ENCODE assay signal across 19 mouse cellular contexts in genomic region chr19:45949236-45949635, GRCm38 (mm10). TPM values are rescaled to one million over a fixed set of nuclear protein-coding genes. Genes with fewer than 3 reads are reported as not detected.
DNase-seq lines count a peak whose midpoint lies in the region; TF ChIP-seq lines count a peak whose summit lies in the region.
"Had no signal": no experiment of that assay in that cellular context is flagged by ENCODE, and none has a peak within 500 bp of the region (broad histone marks: within the 10 kb centered on the region; RNA-seq: fewer than 3 reads in every experiment).

No protein-coding gene starts in this region.

- H3K9ac ChIP-seq in heart, adult 2 months (ENCODE audit: low read depth, low read length): no peak overlapping the region
- H3K9ac ChIP-seq: embryonic facial prominence, embryonic 12.5 days; forebrain, embryonic 13.5 days; forebrain, embryonic 15.5 days; forebrain, postnatal 0 days had no signal

- H3K36me3 ChIP-seq in heart, adult 2 months (ENCODE audit: control insufficient read depth, insufficient read depth, low read length): no peaks in the 10 kb centered on the region

- H3K27ac ChIP-seq in heart, adult 2 months: no peak overlapping the region
- H3K27ac ChIP-seq: embryonic facial prominence, embryonic 10.5 days; embryonic facial prominence, embryonic 12.5 days; forebrain, embryonic 13.5 days; forebrain, embryonic 15.5 days had no signal

- DNase-seq in heart, adult 11 months: peak; percentile 51
- DNase-seq in heart, adult 2 months: no peak
- DNase-seq in A20 (ENCODE audit: low read depth, low spot score): peak; percentile 59
- DNase-seq in brain, adult 2 months (ENCODE audit: low read depth, low spot score): peak; percentile 10
- DNase-seq in adrenal gland, adult 18-20 months (ENCODE audit: low spot score in 2 of 2): no peak
- DNase-seq: adrenal gland, adult 2 months; adrenal gland, postnatal 10 days; adrenal gland, postnatal 25 days; cerebellum, adult 11-12 months; cerebellum, adult 2 months; cerebellum, adult 9-10 months; cerebellum, postnatal 10 days; cerebellum, postnatal 25 days; forebrain, postnatal 0 days had no signal

- no peaks in the 10 kb centered on the region for H3K79me2 ChIP-seq in heart, adult 2 months (replicated peaks; ENCODE audit: control insufficient read depth, insufficient read depth, low read length)

- H3K4me1 ChIP-seq in heart, adult 2 months (ENCODE audit: control insufficient read depth, insufficient read depth, low read length): no peaks in the 10 kb centered on the region
- H3K4me1 ChIP-seq: embryonic facial prominence, embryonic 10.5 days; embryonic facial prominence, embryonic 12.5 days; forebrain, embryonic 13.5 days; forebrain, embryonic 15.5 days had no signal

- intact Hi-C loops in heart, adult 2 months (cut with DNase I): no loop called here

- H3K4me3 ChIP-seq in heart, adult 2 months: no peak overlapping the region
- H3K4me3 ChIP-seq: embryonic facial prominence, embryonic 10.5 days; embryonic facial prominence, embryonic 12.5 days; forebrain, embryonic 13.5 days; forebrain, embryonic 15.5 days had no signal

- no peak for TF ChIP-seq EP300 in heart, adult 2 months (IDR thresholded peaks at IDR 0.05; ENCODE audit: insufficient read depth, low read depth, low read length)

- no peaks in the 10 kb centered on the region for H3K27me3 ChIP-seq in heart, adult 2 months (ENCODE audit: control insufficient read depth, insufficient read depth, low read length)
- H3K27me3 ChIP-seq: embryonic facial prominence, embryonic 12.5 days; forebrain, embryonic 13.5 days; forebrain, embryonic 15.5 days; Patski had no signal

- 79% methylated on average over 6 of the region's 6 CpGs for WGBS in heart, adult 2 months

- no peak for TF ChIP-seq POLR2A in heart, adult 2 months (IDR thresholded peaks at IDR 0.05; ENCODE audit: insufficient read depth, low read depth, low read length)

- TF ChIP-seq CTCF in heart, adult 2 months (IDR thresholded peaks at IDR 0.05): no peak

RNA-seq across cellular contexts. Expression of gene Armh3, which starts 49.1 kb away (rescaled TPM):
- 10 to 100 TPM; 13.9 to 14.6 TPM for total RNA-seq in heart, adult 2 months (2021)
- 14.2 and 21.6 TPM in 2 replicates for polyA plus RNA-seq in heart, adult 2 months (2012; rRNA removed)
- total RNA-seq in adrenal gland, adult 18-20 months (2021): 10 to 100 TPM; 12.0 to 12.3 TPM

RNA-seq across cellular contexts. Expression of gene Hps6, which starts 54.1 kb away (rescaled TPM):
- 1 to 10 TPM; 5.2 to 5.6 TPM for total RNA-seq in heart, adult 2 months (2021)
- 3.6 and 4.0 TPM in 2 replicates for polyA plus RNA-seq in heart, adult 2 months (2012; rRNA removed)
- 10 to 100 TPM in 1 of 2 experiments, 1 to 10 TPM in 1; 9.8 to 15.1 TPM for total RNA-seq in adrenal gland, adult 18-20 months (2021)

Comparison
In these comparisons a context has a peak if more than half of its experiments do, and no peak if none do; other contexts are left out.
1. DNase-seq: peak in heart, adult 11 months (single experiment), A20 (single experiment) and brain, adult 2 months (single experiment); none in heart, adult 2 months (0 of 2) and adrenal gland, adult 18-20 months (0 of 2).